Mouse (Mus musculus): ENCODE measurements around the gene Lck. TPM values are rescaled to one million over a fixed set of nuclear protein-coding genes. Genes with fewer than 3 reads are reported as not detected.

The Lck gene
- total and polyA plus RNA-seq, 2 experiments, result 0.92 to 1.7 TPM

- no peak for DNase-seq (ENCODE audit: extremely low read depth, low read depth, low spot score)
- H3K36me3 ChIP-seq (ENCODE audit: control insufficient read depth, insufficient read depth, low read length), result no peaks in the 10 kb centered on the region
- H3K27ac ChIP-seq (replicated peaks; ENCODE audit: insufficient read depth, low read depth, low read length), result no peak overlapping the region
- no peak for TF ChIP-seq CTCF (IDR thresholded peaks at IDR 0.05; ENCODE audit: low read depth, low read length)
- TF ChIP-seq POLR2A (IDR thresholded peaks at IDR 0.05; ENCODE audit: extremely low read depth, insufficient read depth, low read length), result no peak
- no peaks in the 10 kb centered on the region for H3K79me2 ChIP-seq (ENCODE audit: control insufficient read depth, insufficient read depth, low read length)
- no peak overlapping the region for H3K4me3 ChIP-seq (ENCODE audit: insufficient read depth, low read depth, low read length)
- WGBS, result 92% methylated on average over 7 of the region's 7 CpGs
- H3K9ac ChIP-seq (ENCODE audit: low read depth, low read length), result no peak overlapping the region
- H3K27me3 ChIP-seq (ENCODE audit: control insufficient read depth, insufficient read depth, low read length), result no peaks in the 10 kb centered on the region
- H3K4me1 ChIP-seq (ENCODE audit: control insufficient read depth, insufficient read depth, low read length), result 0 out of 2 replicates have a peak, but pooled peaks cover 3% of the 10 kb centered on the region
These were observed 5.1 kb downstream of the Lck start for GRCm38 (mm10) chr4:129568366-129568765.

- H3K4me3 ChIP-seq (ENCODE audit: insufficient read depth, low read depth, low read length), result no peak overlapping the region
- no peak overlapping the region for H3K27ac ChIP-seq (replicated peaks; ENCODE audit: insufficient read depth, low read depth, low read length)
- WGBS, result 87% methylated on average over 6 of the region's 6 CpGs
- DNase-seq (ENCODE audit: extremely low read depth, low read depth, low spot score), result no peak
- H3K9ac ChIP-seq (ENCODE audit: low read depth, low read length), result no peak overlapping the region
- H3K4me1 ChIP-seq (ENCODE audit: control insufficient read depth, insufficient read depth, low read length), result no peaks in the 10 kb centered on the region
- no peaks in the 10 kb centered on the region for H3K27me3 ChIP-seq (ENCODE audit: control insufficient read depth, insufficient read depth, low read length)
- no peaks in the 10 kb centered on the region for H3K79me2 ChIP-seq (ENCODE audit: control insufficient read depth, insufficient read depth, low read length)
- TF ChIP-seq POLR2A (IDR thresholded peaks at IDR 0.05; ENCODE audit: extremely low read depth, insufficient read depth, low read length), result no peak
- TF ChIP-seq CTCF (IDR thresholded peaks at IDR 0.05; ENCODE audit: low read depth, low read length), result no peak
- H3K36me3 ChIP-seq (ENCODE audit: control insufficient read depth, insufficient read depth, low read length), result no peaks in the 10 kb centered on the region
These were observed 8.3 kb downstream of the Lck start for GRCm38 (mm10) chr4:129565139-129565538.

- TF ChIP-seq CTCF (IDR thresholded peaks at IDR 0.05; ENCODE audit: low read depth, low read length) (no peak), POLR2A (IDR thresholded peaks at IDR 0.05; ENCODE audit: extremely low read depth, insufficient read depth, low read length) (no peak)
- WGBS, result 53% methylated on average over 8 of the region's 8 CpGs
- Histone ChIP-seq H3K36me3 (ENCODE audit: control insufficient read depth, insufficient read depth, low read length) (no peaks in the 10 kb centered on the region), H3K4me1 (ENCODE audit: control insufficient read depth, insufficient read depth, low read length) (no peaks in the 10 kb centered on the region), H3K9ac (ENCODE audit: low read depth, low read length) (no peak overlapping the region), H3K79me2 (ENCODE audit: control insufficient read depth, insufficient read depth, low read length) (no peaks in the 10 kb centered on the region), H3K4me3 (ENCODE audit: insufficient read depth, low read depth, low read length) (no peak overlapping the region), H3K27ac (replicated peaks; ENCODE audit: insufficient read depth, low read depth, low read length) (no peak overlapping the region), H3K27me3 (ENCODE audit: control insufficient read depth, insufficient read depth, low read length) (no peaks in the 10 kb centered on the region)
- no peak for DNase-seq (ENCODE audit: extremely low read depth, low read depth, low spot score)
These were observed 9.7 kb downstream of the Lck start for GRCm38 (mm10) chr4:129563718-129564117.

GRCm38 (mm10) chr4:129561184-129561583 lies 12.3 kb downstream of the Lck start:
- DNase-seq (ENCODE audit: extremely low read depth, low read depth, low spot score), result no peak
- peaks cover 6% of the 10 kb centered on the region for H3K4me1 ChIP-seq (ENCODE audit: control insufficient read depth, insufficient read depth, low read length)
- H3K27me3 ChIP-seq (ENCODE audit: control insufficient read depth, insufficient read depth, low read length), result no peaks in the 10 kb centered on the region
- H3K9ac ChIP-seq (ENCODE audit: low read depth, low read length), result no peak overlapping the region
- H3K36me3 ChIP-seq (ENCODE audit: control insufficient read depth, insufficient read depth, low read length), result no peaks in the 10 kb centered on the region
- no peak overlapping the region for H3K27ac ChIP-seq (replicated peaks; ENCODE audit: insufficient read depth, low read depth, low read length)
- TF ChIP-seq POLR2A (IDR thresholded peaks at IDR 0.05; ENCODE audit: extremely low read depth, insufficient read depth, low read length) (no peak), CTCF (IDR thresholded peaks at IDR 0.05; ENCODE audit: low read depth, low read length) (no peak)
- H3K4me3 ChIP-seq (ENCODE audit: insufficient read depth, low read depth, low read length), result no peak overlapping the region
- no peaks in the 10 kb centered on the region for H3K79me2 ChIP-seq (ENCODE audit: control insufficient read depth, insufficient read depth, low read length)
- WGBS, result 58% methylated on average over 5 of the region's 5 CpGs

DNA sequence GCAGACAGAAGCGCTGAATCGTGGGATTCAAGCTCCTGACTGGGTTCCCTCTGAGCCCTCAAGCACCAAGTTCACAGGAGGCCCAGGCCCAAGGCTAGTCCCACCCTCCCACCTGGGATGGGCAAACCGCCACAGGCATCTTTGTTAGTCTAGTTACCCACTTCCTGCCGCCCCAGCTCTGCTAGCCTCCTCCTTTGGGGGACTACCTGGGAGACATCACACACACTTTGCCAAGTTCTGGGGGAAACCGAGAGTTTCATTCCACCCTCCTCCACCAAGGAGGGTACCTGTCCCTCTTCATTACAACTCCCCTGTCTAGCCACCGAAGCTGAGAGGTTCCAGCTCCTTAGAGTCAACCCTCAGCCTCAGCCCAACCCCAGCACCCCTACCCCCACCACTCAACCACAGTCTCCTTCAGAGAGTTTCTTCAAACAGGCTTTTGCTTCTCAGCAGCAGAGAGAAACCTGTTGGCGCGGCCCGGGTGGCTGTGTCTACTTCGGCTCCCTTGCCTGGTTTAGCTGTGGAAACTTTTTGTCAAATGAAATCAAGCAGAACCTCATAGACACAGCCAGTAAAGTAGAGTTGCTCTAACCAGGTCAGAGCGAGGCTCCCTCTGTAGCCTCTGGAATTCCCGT lies 15.0 kb downstream of the Lck start:
- Histone ChIP-seq H3K27ac (replicated peaks; ENCODE audit: insufficient read depth, low read depth, low read length) (no peak overlapping the region), H3K9ac (ENCODE audit: low read depth, low read length) (no peak overlapping the region), H3K36me3 (ENCODE audit: control insufficient read depth, insufficient read depth, low read length) (no peaks in the 10 kb centered on the region), H3K27me3 (ENCODE audit: control insufficient read depth, insufficient read depth, low read length) (no peaks in the 10 kb centered on the region), H3K4me3 (ENCODE audit: insufficient read depth, low read depth, low read length) (no peak overlapping the region), H3K4me1 (ENCODE audit: control insufficient read depth, insufficient read depth, low read length) (peaks cover 7% of the 10 kb centered on the region), H3K79me2 (ENCODE audit: control insufficient read depth, insufficient read depth, low read length) (no peaks in the 10 kb centered on the region)
- no peak for DNase-seq (ENCODE audit: extremely low read depth, low read depth, low spot score)
- no peak for TF ChIP-seq POLR2A (IDR thresholded peaks at IDR 0.05; ENCODE audit: extremely low read depth, insufficient read depth, low read length)
- TF ChIP-seq CTCF (IDR thresholded peaks at IDR 0.05; ENCODE audit: low read depth, low read length), result no peak
- WGBS, result 92% methylated on average over 12 of the region's 12 CpGs

DNA sequence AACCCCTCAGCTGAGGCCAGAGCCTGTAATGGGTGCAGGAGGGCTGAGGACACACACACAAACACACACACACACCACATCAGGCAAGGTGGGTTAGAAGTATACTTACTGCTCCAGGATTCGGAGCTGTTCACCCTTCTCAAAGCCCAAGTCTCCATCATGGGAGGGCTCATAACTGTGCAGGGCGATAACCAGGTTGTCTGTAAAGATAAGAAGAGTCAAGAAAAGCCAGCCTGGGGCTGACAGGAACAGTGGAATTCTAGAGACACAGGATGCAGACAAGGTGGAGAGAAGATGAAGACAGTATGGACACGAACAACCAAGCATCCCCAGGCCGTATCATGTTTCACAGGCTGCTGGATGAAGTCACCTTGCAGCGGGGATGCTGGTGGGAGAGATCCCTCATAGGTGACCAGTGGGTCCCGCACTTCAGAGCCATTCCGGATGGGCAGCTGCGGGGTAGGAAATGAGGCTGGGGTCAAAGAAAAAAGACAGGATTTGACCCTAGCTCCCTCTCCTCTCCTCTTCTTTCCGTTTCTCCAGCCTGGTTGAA lies 16.1 kb downstream of the Lck start:
- Histone ChIP-seq H3K27me3 (ENCODE audit: control insufficient read depth, insufficient read depth, low read length) (no peaks in the 10 kb centered on the region), H3K36me3 (ENCODE audit: control insufficient read depth, insufficient read depth, low read length) (no peaks in the 10 kb centered on the region), H3K4me1 (ENCODE audit: control insufficient read depth, insufficient read depth, low read length) (peaks cover 7% of the 10 kb centered on the region), H3K79me2 (ENCODE audit: control insufficient read depth, insufficient read depth, low read length) (no peaks in the 10 kb centered on the region), H3K4me3 (ENCODE audit: insufficient read depth, low read depth, low read length) (no peak overlapping the region), H3K9ac (ENCODE audit: low read depth, low read length) (peak overlapping the region; percentile 64; the same call in 1 of the 2 replicates), H3K27ac (replicated peaks; ENCODE audit: insufficient read depth, low read depth, low read length) (0 out of 2 replicates have a peak overlapping the region, but pooled peaks have one; percentile 46)
- 84% methylated on average over 9 of the region's 9 CpGs for WGBS
- DNase-seq (ENCODE audit: extremely low read depth, low read depth, low spot score), result no peak
- TF ChIP-seq POLR2A (IDR thresholded peaks at IDR 0.05; ENCODE audit: extremely low read depth, insufficient read depth, low read length) (no peak), CTCF (IDR thresholded peaks at IDR 0.05; ENCODE audit: low read depth, low read length) (no peak)
